Mouse (Mus musculus) E14TG2a.4 (cell line): Measurements from ENCODE around the gene Mov10.

Source experiments
- CTCF ChIP-seq: conservative IDR thresholded peaks from 2 replicates; pipeline ENCODE4 v1.5.1; 2014; ENCODE audit warnings: low read length
- NANOG ChIP-seq: IDR thresholded peaks from 2 replicates; pipeline ENCODE4 v1.6.1; 2014; ENCODE audit warnings: borderline replicate concordance, low read length, mixed read lengths
- POU5F1 ChIP-seq: IDR thresholded peaks from 2 replicates; pipeline ENCODE4 v1.6.1; 2014; ENCODE audit warnings: low read length, borderline replicate concordance

GRCm38 (mm10) chr3:104789312-104789605 lies 29.1 kb downstream of the Mov10 start:
- TF ChIP-seq CTCF (no peak), NANOG (no peak), POU5F1 (no peak)
